ENCODE assay signal across 13 mouse cellular contexts in the genomic region with DNA sequence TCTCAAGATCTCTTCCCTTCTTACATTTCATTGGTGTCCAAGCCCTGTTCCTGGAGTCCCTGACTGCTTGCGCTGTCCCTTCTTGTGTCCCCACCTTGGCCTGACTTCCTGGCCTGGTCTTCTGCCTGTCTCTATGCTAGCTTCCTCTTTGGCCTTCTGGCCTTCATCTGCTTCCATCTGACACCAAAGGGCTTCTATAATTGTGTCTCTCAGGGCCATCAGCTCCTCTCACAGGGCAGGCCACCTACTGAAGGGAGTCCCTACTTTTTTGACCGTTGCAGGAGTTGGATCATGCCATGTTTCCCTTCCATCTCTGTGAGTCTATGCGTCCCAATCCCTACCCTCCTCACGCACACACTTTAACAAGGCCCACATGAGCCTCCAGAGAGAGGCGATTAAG. TPM values are rescaled to one million over a fixed set of nuclear protein-coding genes. Genes with fewer than 3 reads are reported as not detected.
DNase-seq lines count a peak whose midpoint lies in the region; ATAC-seq and TF ChIP-seq lines count a peak whose summit lies in the region.
"Had no signal": no experiment of that assay in that cellular context is flagged by ENCODE, and none has a peak within 500 bp of the region (broad histone marks: within the 10 kb centered on the region; RNA-seq: fewer than 3 reads in every experiment).

No protein-coding gene starts in this region.

- no peak overlapping the region for H3K9ac ChIP-seq in forebrain, embryonic 11.5 days (ENCODE audit: low read length)
- H3K9ac ChIP-seq in forebrain, embryonic 13.5 days = 0 out of 2 replicates have a peak overlapping the region, but pooled peaks have one; percentile 48

- no peak for TF ChIP-seq CTCF in layer of hippocampus, adult 2 months (conservative IDR thresholded peaks at IDR 0.05)

- H3K9me3 ChIP-seq in forebrain, embryonic 10.5 days = no peaks in the 10 kb centered on the region
- H3K9me3 ChIP-seq in forebrain, embryonic 11.5 days (ENCODE audit: control insufficient read depth, low read length) = no peaks in the 10 kb centered on the region
- H3K9me3 ChIP-seq in forebrain, embryonic 13.5 days (replicated peaks) = no peaks in the 10 kb centered on the region
- no peaks in the 10 kb centered on the region for H3K9me3 ChIP-seq in limb, embryonic 10.5 days (replicated peaks)

- H3K27me3 ChIP-seq in forebrain, embryonic 10.5 days (ENCODE audit: poor library complexity, severe bottlenecking) = no peaks in the 10 kb centered on the region
- H3K27me3 ChIP-seq in forebrain, embryonic 11.5 days (ENCODE audit: control insufficient read depth, insufficient read depth, low read length) = no peaks in the 10 kb centered on the region
- no peaks in the 10 kb centered on the region for H3K27me3 ChIP-seq in forebrain, embryonic 13.5 days
- H3K27me3 ChIP-seq in limb, embryonic 10.5 days (ENCODE audit: low read depth, poor library complexity, severe bottlenecking) = no peaks in the 10 kb centered on the region

- H3K36me3 ChIP-seq in forebrain, embryonic 10.5 days (replicated peaks) = peaks cover 24% of the 10 kb centered on the region
- H3K36me3 ChIP-seq in forebrain, embryonic 11.5 days (ENCODE audit: control insufficient read depth, insufficient read depth, low read length) = no peaks in the 10 kb centered on the region
- H3K36me3 ChIP-seq in forebrain, embryonic 13.5 days (ENCODE audit: poor library complexity, severe bottlenecking) = peaks cover 31% of the 10 kb centered on the region
- H3K36me3 ChIP-seq in limb, embryonic 10.5 days = peaks cover 32% of the 10 kb centered on the region

- H3K4me1 ChIP-seq in forebrain, embryonic 10.5 days = peaks cover 12% of the 10 kb centered on the region
- no peaks in the 10 kb centered on the region for H3K4me1 ChIP-seq in forebrain, embryonic 11.5 days (replicated peaks; ENCODE audit: control insufficient read depth, insufficient read depth, low read length)
- peaks cover 6% of the 10 kb centered on the region; the same call in 1 of the 2 replicates for H3K4me1 ChIP-seq in forebrain, embryonic 13.5 days
- 0 out of 2 replicates have a peak, but pooled peaks cover 6% of the 10 kb centered on the region for H3K4me1 ChIP-seq in limb, embryonic 10.5 days

- 98% methylated on average over 5 of the region's 5 CpGs for WGBS in forebrain, embryonic 10.5 days
- WGBS in forebrain, embryonic 11.5 days = 89% methylated on average over 5 of the region's 5 CpGs
- WGBS in forebrain, embryonic 13.5 days = 95% methylated on average over 5 of the region's 5 CpGs
- WGBS in limb, embryonic 10.5 days = 92% methylated on average over 5 of the region's 5 CpGs

- H3K4me2 ChIP-seq in forebrain, embryonic 11.5 days (ENCODE audit: low read depth, low read length, severe bottlenecking) = no peak overlapping the region
- no peak overlapping the region for H3K4me2 ChIP-seq in forebrain, embryonic 13.5 days

- H3K27ac ChIP-seq in forebrain, embryonic 10.5 days = peak overlapping the region; percentile 63; the same call in 1 of the 2 replicates
- no peak overlapping the region for H3K27ac ChIP-seq in forebrain, embryonic 11.5 days (ENCODE audit: low read depth, low read length)
- H3K27ac ChIP-seq in layer of hippocampus, adult 2 months = peak overlapping the region; percentile 87
- no peak overlapping the region for H3K27ac ChIP-seq in forebrain, embryonic 13.5 days
- peak overlapping the region; percentile 68; the same call in 1 of the 2 replicates for H3K27ac ChIP-seq in limb, embryonic 10.5 days
- H3K27ac ChIP-seq: kidney, postnatal 0 days had no signal

- peak overlapping the region; percentile 48; the same call in 1 of the 2 replicates for H3K4me3 ChIP-seq in forebrain, embryonic 10.5 days
- H3K4me3 ChIP-seq in forebrain, embryonic 11.5 days (ENCODE audit: low read depth, low read length) = no peak overlapping the region
- H3K4me3 ChIP-seq in layer of hippocampus, adult 2 months = peak overlapping the region; percentile 49; the same call in 1 of the 2 replicates
- no peak overlapping the region for H3K4me3 ChIP-seq in forebrain, embryonic 13.5 days
- H3K4me3 ChIP-seq in limb, embryonic 10.5 days = 0 out of 2 replicates have a peak overlapping the region, but pooled peaks have one; percentile 47

- no peak for DNase-seq in forebrain, embryonic 10.5 days (ENCODE audit: extremely low spot score, low spot score)
- DNase-seq in forebrain, embryonic 11.5 days (ENCODE audit: low spot score) = no peak
- DNase-seq in layer of hippocampus, adult 2 months (ENCODE audit: low spot score in 2 of 2) = no peak
- DNase-seq in layer of hippocampus, adult 11-12 months (ENCODE audit: low spot score) = no peak
- DNase-seq in limb, embryonic 10.5 days (ENCODE audit: low spot score) = no peak
- DNase-seq in thymus, postnatal 0 days (ENCODE audit: low spot score) = no peak
- DNase-seq in embryo, embryonic 9.5 days (ENCODE audit: extremely low spot score) = no peak

- ATAC-seq in forebrain, embryonic 11.5 days (replicated peaks; ENCODE audit: low FRiP score) = no peak
- ATAC-seq in forebrain, embryonic 13.5 days = no peak

RNA-seq across cellular contexts. Expression of a gene that starts 19.9 kb away (rescaled TPM):
- polyA plus RNA-seq in forebrain, embryonic 10.5 days (2016; fragmentation: Nextera tagmentation; extraction: Ambion mirVana) = 38.2 and 39.1 TPM in 2 replicates
- 24.8 and 25.7 TPM in 2 replicates for polyA plus RNA-seq in forebrain, embryonic 11.5 days (2014; fragmentation: Nextera tagmentation; extraction: Ambion mirVana)
- 10 to 100 TPM; 20.6 to 28.2 TPM for total RNA-seq in layer of hippocampus, adult 2 months (2021)
- polyA plus RNA-seq in forebrain, embryonic 13.5 days (2015; fragmentation: Nextera tagmentation; extraction: Ambion mirVana) = 18.9 and 23.7 TPM in 2 replicates
- polyA plus RNA-seq in limb, embryonic 10.5 days (2016; fragmentation: Nextera tagmentation; extraction: Ambion mirVana) = 65.8 and 68.0 TPM in 2 replicates
- polyA plus RNA-seq in thymus, postnatal 0 days (2015; fragmentation: Nextera tagmentation; extraction: Ambion mirVana) = 86.5 and 87.3 TPM in 2 replicates

RNA-seq across cellular contexts. Expression of a gene that starts 25.4 kb away (rescaled TPM):
- polyA plus RNA-seq in forebrain, embryonic 10.5 days (2016; fragmentation: Nextera tagmentation; extraction: Ambion mirVana) = not detected in 2 replicates
- polyA plus RNA-seq in forebrain, embryonic 11.5 days (2014; fragmentation: Nextera tagmentation; extraction: Ambion mirVana) = not detected in 2 replicates
- total RNA-seq in layer of hippocampus, adult 2 months (2021) = not detected
- 0.19 TPM in 1 of 2 replicates, not detected in the other for polyA plus RNA-seq in forebrain, embryonic 13.5 days (2015; fragmentation: Nextera tagmentation; extraction: Ambion mirVana)
- not detected in 2 replicates for polyA plus RNA-seq in limb, embryonic 10.5 days (2016; fragmentation: Nextera tagmentation; extraction: Ambion mirVana)
- polyA plus RNA-seq in thymus, postnatal 0 days (2015; fragmentation: Nextera tagmentation; extraction: Ambion mirVana) = 17.5 and 20.5 TPM in 2 replicates
- total RNA-seq: left cerebral cortex, postnatal 10 days had no signal
- polyA plus RNA-seq: heart, embryonic 14.5 days; lung, embryonic 14.5 days had no signal

RNA-seq across cellular contexts. Expression of a gene that starts 27.2 kb away (rescaled TPM):
- polyA plus RNA-seq in forebrain, embryonic 10.5 days (2016; fragmentation: Nextera tagmentation; extraction: Ambion mirVana) = 0.07 TPM in 1 of 2 replicates, not detected in the other
- not detected in 2 replicates for polyA plus RNA-seq in forebrain, embryonic 11.5 days (2014; fragmentation: Nextera tagmentation; extraction: Ambion mirVana)
- not detected for total RNA-seq in layer of hippocampus, adult 2 months (2021)
- polyA plus RNA-seq in forebrain, embryonic 13.5 days (2015; fragmentation: Nextera tagmentation; extraction: Ambion mirVana) = not detected in 2 replicates
- not detected in 2 replicates for polyA plus RNA-seq in limb, embryonic 10.5 days (2016; fragmentation: Nextera tagmentation; extraction: Ambion mirVana)
- 1.4 and 3.2 TPM in 2 replicates for polyA plus RNA-seq in thymus, postnatal 0 days (2015; fragmentation: Nextera tagmentation; extraction: Ambion mirVana)

RNA-seq across cellular contexts. Expression of a gene that starts 31.7 kb away (rescaled TPM):
- polyA plus RNA-seq in forebrain, embryonic 10.5 days (2016; fragmentation: Nextera tagmentation; extraction: Ambion mirVana) = 0.25 TPM in 1 of 2 replicates, not detected in the other
- not detected in 2 replicates for polyA plus RNA-seq in forebrain, embryonic 11.5 days (2014; fragmentation: Nextera tagmentation; extraction: Ambion mirVana)
- total RNA-seq in layer of hippocampus, adult 2 months (2021) = not detected
- polyA plus RNA-seq in forebrain, embryonic 13.5 days (2015; fragmentation: Nextera tagmentation; extraction: Ambion mirVana) = 0.10 TPM in 1 of 2 replicates, not detected in the other
- 0.24 TPM in 1 of 2 replicates, not detected in the other for polyA plus RNA-seq in limb, embryonic 10.5 days (2016; fragmentation: Nextera tagmentation; extraction: Ambion mirVana)
- polyA plus RNA-seq in thymus, postnatal 0 days (2015; fragmentation: Nextera tagmentation; extraction: Ambion mirVana) = 0.08 and 0.16 TPM in 2 replicates
- total RNA-seq: left cerebral cortex, postnatal 10 days had no signal
- polyA plus RNA-seq: C2C12 had no signal

RNA-seq across cellular contexts. Expression of a gene that starts 35.2 kb away (rescaled TPM):
- polyA plus RNA-seq in forebrain, embryonic 10.5 days (2016; fragmentation: Nextera tagmentation; extraction: Ambion mirVana) = 0.39 and 0.63 TPM in 2 replicates
- polyA plus RNA-seq in forebrain, embryonic 11.5 days (2014; fragmentation: Nextera tagmentation; extraction: Ambion mirVana) = 0.25 and 1.2 TPM in 2 replicates
- not detected for total RNA-seq in layer of hippocampus, adult 2 months (2021)
- polyA plus RNA-seq in forebrain, embryonic 13.5 days (2015; fragmentation: Nextera tagmentation; extraction: Ambion mirVana) = 0.14 TPM in 1 of 2 replicates, not detected in the other
- polyA plus RNA-seq in limb, embryonic 10.5 days (2016; fragmentation: Nextera tagmentation; extraction: Ambion mirVana) = 1.0 and 1.1 TPM in 2 replicates
- 1.1 and 1.2 TPM in 2 replicates for polyA plus RNA-seq in thymus, postnatal 0 days (2015; fragmentation: Nextera tagmentation; extraction: Ambion mirVana)

Comparison
In these comparisons a context has a peak if more than half of its experiments do, and no peak if none do; other contexts are left out.
1. H3K27ac ChIP-seq: peak in forebrain, embryonic 10.5 days (single experiment), layer of hippocampus, adult 2 months (single experiment) and limb, embryonic 10.5 days (single experiment); none in forebrain, embryonic 11.5 days (single experiment) and forebrain, embryonic 13.5 days (single experiment).
2. H3K4me3 ChIP-seq: peak in forebrain, embryonic 10.5 days (single experiment), layer of hippocampus, adult 2 months (single experiment) and limb, embryonic 10.5 days (single experiment); none in forebrain, embryonic 11.5 days (single experiment) and forebrain, embryonic 13.5 days (single experiment).
3. RNA of a gene that starts 25.4 kb away (polyA plus RNA-seq): 17.5 to 20.5 TPM in thymus, postnatal 0 days; not detected in forebrain, embryonic 10.5 days, not detected in forebrain, embryonic 11.5 days, 0.19 TPM in forebrain, embryonic 13.5 days and not detected in limb, embryonic 10.5 days; every median in the first group is over 10 times any median in the second.